Mouse (Mus musculus) T-helper 1 cell (primary cell): Measurements from ENCODE around the gene Sf3a2.

Experiments used
- in situ Hi-C: fragments of 300-600 bp; cut with MboI, MseI; formaldehyde crosslinking; loops from one replicate; pipeline ENCODE4 v1.15.1; 2025; ENCODE audit warnings: high pct_unique_total_duplicates

Gene Sf3a2

DNA sequence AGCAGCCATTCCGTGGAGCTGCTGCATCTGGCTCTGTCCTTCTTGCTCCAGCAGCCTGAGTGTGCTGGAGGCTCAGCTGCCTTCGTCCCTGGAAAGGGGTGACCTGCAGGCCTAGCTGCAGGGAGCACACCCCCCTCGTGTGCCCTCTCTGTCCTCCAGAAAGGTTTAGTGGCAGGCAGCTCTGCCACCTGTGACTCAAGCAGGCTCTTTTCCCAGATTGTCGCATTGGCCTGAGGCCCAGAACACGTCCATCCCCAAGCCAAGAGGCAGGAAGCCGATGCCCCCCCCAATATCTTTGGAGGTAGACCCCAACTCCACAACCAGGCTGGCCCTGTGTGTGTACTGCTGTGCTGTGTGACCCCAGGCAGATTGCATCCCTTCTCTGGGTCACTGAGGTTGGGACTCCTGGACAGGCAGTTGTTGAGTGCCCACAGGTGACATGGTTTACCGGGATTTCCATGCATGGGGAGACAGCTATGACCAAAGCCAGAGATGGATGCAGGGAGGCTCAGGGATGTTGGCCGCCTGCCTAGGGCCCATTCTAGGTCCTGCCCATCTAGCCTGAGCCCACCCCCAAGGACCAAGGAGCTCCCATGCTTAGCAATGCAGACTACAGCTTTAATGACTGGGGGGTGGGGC, 47.2 kb downstream of the Sf3a2 start:
- in situ Hi-C loops = no loop called here

DNA sequence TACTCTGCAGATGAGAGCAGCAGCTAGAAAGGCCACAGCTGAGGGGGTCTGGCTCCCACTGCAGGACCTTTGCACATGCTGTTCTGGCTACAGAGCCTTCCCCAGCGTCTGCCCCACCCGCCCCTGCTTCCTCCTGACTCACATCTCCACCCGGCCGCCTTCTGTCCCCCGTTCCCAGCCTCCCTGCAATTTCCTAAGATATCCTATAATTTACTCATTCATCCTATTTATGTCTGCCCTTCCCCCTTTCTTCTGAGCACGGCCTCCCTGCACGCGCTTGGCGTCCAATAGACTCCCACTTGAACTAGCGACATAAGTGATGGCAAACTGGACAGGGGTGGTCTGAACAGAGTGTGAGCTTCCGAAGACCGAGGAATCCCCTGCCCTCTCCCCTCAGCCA, 47.7 kb downstream of the Sf3a2 start:
- in situ Hi-C loops = no loop called here

DNA sequence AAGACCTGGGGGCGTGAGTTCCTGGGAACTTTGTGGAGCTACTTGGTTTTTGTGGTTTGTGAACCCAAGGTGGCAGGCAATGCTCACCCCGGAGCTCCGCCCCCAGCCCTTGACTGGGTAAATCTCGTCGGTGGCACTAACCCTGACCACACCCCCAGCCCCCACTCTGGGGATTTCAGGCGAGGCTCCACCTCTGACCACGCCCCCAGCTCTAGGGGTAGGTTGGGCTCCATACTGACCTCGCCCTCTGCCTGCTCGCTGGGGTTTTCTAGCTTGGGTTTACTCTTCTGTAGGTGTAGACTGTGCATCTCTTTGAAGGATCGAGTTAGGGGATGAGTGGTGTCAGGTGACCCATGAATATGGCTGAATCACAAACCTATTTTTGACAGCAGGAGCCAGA, 50.6 kb downstream of the Sf3a2 start:
- in situ Hi-C loops = no loop called here
